Mouse (Mus musculus) limb, embryonic 12.5 days (tissue): ENCODE measurements around the gene Msi2. TPM values are rescaled to one million over a fixed set of nuclear protein-coding genes. Genes with fewer than 3 reads are reported as not detected.

Source experiments
- ATAC-seq: fragments of 200-750 bp; cut with Nextera tagmentation; 2 replicates; pipeline ENCODE4 v1.8.0; 2017; ENCODE audit warnings: low read depth, moderate TSS enrichment; ENCODE audit not compliant: insufficient number of reproducible peaks, insufficient read depth, low FRiP score, low TSS enrichment
- H3K27ac ChIP-seq: fragments of 300-500 bp; sonication (generic); 2 replicates; pipeline ENCODE4 v1.5.1; 2016; ENCODE audit warnings: mild to moderate bottlenecking, moderate library complexity
- H3K27me3 ChIP-seq: fragments of 300-500 bp; sonication (generic); 2 replicates; pipeline ENCODE4 v1.6.1; 2016; ENCODE audit warnings: mild to moderate bottlenecking, moderate library complexity
- H3K36me3 ChIP-seq: fragments of 300-500 bp; sonication (generic); 2 replicates; pipeline ENCODE4 v1.6.1; 2016; ENCODE audit warnings: mild to moderate bottlenecking, moderate library complexity
- H3K4me1 ChIP-seq: fragments of 300-500 bp; sonication (generic); replicated peaks from 2 replicates; pipeline ENCODE4 v1.6.1; 2016
- H3K4me2 ChIP-seq: fragments of 300-500 bp; sonication (generic); 2 replicates; pipeline ENCODE4 v1.6.1; 2016; ENCODE audit warnings: mild to moderate bottlenecking, moderate library complexity
- H3K4me3 ChIP-seq: fragments of 300-500 bp; sonication (generic); replicated peaks from 2 replicates; pipeline ENCODE4 v1.5.1; 2016; ENCODE audit warnings: mild to moderate bottlenecking
- H3K9ac ChIP-seq: fragments of 300-500 bp; sonication (generic); replicated peaks from 2 replicates; pipeline ENCODE4 v1.6.1; 2016; ENCODE audit warnings: mild to moderate bottlenecking, moderate library complexity
- H3K9me3 ChIP-seq: fragments of 300-500 bp; sonication (generic); 2 replicates; pipeline ENCODE4 v1.6.1; 2016; ENCODE audit warnings: mild to moderate bottlenecking, moderate library complexity
- WGBS: fragments of 180-500 bp; shearing (Covaris S2); methylation state at CpG from one replicate; pipeline ENCODE4 v1.1.7; 2016; 5-methylcytosine and 5-hydroxymethylcytosine counted together
- polyA plus RNA-seq: library from polyadenylated mRNA; unstranded; fragments of >200 nt; fragmentation: Nextera tagmentation; extraction: Ambion mirVana; gene quantifications from 2 replicates; pipeline ENCODE4 v1.2.1, GENCODE M21; 2016

Gene Msi2
- polyA plus RNA-seq, 1 experiment from 2014 or later = 24.0 TPM

DNA sequence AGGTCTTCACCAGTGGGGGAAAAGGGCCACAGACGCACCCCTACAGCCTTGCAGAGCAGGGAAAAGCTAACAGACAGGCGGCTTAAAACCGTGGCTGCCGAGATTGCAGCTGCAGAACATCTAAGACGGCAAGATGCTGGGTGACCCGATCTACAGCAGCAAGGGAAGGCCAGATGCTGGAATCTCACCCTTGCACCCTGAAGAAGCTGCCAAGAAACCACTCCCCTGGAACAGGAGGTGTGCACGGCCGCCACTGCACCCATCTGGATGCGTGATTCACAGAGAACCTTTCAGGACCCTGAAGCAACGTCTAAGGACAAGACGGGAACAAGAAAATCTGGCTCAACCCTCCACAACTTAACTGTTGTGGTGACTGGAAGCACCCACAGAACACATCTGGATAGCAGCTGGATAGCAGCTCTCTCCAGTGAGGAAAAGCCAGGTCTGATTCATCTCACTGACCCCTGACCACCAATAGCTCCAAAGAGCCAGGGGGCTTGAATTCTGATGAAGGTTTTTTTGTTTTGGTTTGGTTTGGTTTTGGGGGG, 11.0 kb downstream of the Msi2 start:
- no peak for ATAC-seq
- Histone ChIP-seq H3K36me3 (peaks cover 80% of the 10 kb centered on the region), H3K9ac (0 out of 2 replicates have a peak overlapping the region, but pooled peaks have one; percentile 23), H3K4me1 (peaks cover 54% of the 10 kb centered on the region), H3K27me3 (no peaks in the 10 kb centered on the region), H3K9me3 (no peaks in the 10 kb centered on the region), H3K4me2 (no peak overlapping the region), H3K4me3 (no peak overlapping the region), H3K27ac (peak overlapping the region; percentile 23; the same call in 1 of the 2 replicates)
- WGBS = 48% methylated on average over 11 of the region's 11 CpGs

- Histone ChIP-seq H3K27ac (0 out of 2 replicates have a peak overlapping the region, but pooled peaks have one; percentile 12), H3K4me1 (peaks cover 59% of the 10 kb centered on the region), H3K4me3 (no peak overlapping the region), H3K36me3 (peaks cover 78% of the 10 kb centered on the region), H3K9ac (no peak overlapping the region), H3K4me2 (no peak overlapping the region), H3K9me3 (no peaks in the 10 kb centered on the region), H3K27me3 (no peaks in the 10 kb centered on the region)
- ATAC-seq = no peak
- 79% methylated on average over 10 of the region's 10 CpGs for WGBS
Measured at GRCm38 (mm10) chr11:88704688-88705087, 13.6 kb downstream of the Msi2 start.

DNA sequence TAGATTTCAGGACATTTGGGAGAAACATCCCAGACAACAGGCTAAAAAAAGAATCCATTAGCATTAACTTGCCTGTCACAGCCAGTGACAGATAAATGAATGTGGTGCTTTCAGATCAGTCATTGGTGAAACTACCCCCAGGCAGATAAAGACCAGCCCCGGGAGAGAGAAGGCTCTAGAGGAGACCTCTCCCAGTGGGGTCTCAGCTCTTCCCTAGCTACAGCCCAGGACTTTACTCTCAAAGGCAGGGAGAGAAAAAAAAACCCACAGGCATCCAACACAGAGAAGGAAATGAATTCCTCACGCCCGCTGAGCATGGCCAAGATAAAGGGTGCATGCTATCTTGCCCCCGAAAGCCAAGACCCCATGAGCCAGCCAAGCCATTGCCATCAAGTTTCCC, 15.1 kb downstream of the Msi2 start:
- peaks cover 70% of the 10 kb centered on the region for H3K36me3 ChIP-seq
- H3K9ac ChIP-seq = no peak overlapping the region
- no peak for ATAC-seq
- no peak overlapping the region for H3K4me3 ChIP-seq
- 55% methylated on average over 4 of the region's 4 CpGs for WGBS
- no peaks in the 10 kb centered on the region for H3K9me3 ChIP-seq
- H3K4me2 ChIP-seq = no peak overlapping the region
- H3K4me1 ChIP-seq = peaks cover 56% of the 10 kb centered on the region
- no peaks in the 10 kb centered on the region for H3K27me3 ChIP-seq
- H3K27ac ChIP-seq = no peak overlapping the region

DNA sequence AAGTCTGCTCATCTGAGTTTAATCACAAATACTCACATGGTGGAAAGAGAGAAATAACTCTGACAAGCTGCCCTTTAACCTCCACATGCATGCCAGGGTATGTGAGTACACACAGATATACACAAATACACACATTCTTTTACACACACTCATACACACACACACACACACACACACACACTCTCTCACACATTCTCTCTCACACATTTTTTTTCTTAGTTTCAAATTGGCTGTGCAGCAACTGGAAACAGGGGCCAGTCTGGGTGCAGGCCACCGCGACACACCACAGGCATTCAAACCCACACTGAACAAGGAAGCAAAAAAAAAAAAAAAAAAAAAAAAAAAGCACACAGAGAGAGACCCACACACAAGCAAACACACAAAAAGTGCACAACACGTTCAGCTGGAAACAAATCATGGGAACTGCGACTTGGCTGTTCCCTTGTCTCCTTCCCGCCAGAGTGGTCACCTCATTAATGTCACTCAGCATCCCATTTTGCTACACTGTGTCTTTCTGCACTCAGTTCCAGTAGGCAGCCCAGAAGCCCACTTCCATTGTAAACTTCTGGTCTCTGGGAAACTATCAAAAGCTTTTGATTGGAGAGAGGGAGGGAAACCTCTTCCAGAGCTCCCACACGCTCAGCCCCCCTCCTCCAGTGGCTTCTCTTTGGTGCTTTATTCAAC, 16.2 kb downstream of the Msi2 start:
- H3K27ac ChIP-seq = peak overlapping the region; percentile 3; the same call in 1 of the 2 replicates
- H3K4me3 ChIP-seq = no peak overlapping the region
- no peaks in the 10 kb centered on the region for H3K9me3 ChIP-seq
- WGBS = 49% methylated on average over 6 of the region's 6 CpGs
- H3K9ac ChIP-seq = no peak overlapping the region
- no peak for ATAC-seq
- H3K4me2 ChIP-seq = no peak overlapping the region
- H3K4me1 ChIP-seq = peaks cover 59% of the 10 kb centered on the region
- peaks cover 65% of the 10 kb centered on the region for H3K36me3 ChIP-seq
- no peaks in the 10 kb centered on the region for H3K27me3 ChIP-seq

DNA sequence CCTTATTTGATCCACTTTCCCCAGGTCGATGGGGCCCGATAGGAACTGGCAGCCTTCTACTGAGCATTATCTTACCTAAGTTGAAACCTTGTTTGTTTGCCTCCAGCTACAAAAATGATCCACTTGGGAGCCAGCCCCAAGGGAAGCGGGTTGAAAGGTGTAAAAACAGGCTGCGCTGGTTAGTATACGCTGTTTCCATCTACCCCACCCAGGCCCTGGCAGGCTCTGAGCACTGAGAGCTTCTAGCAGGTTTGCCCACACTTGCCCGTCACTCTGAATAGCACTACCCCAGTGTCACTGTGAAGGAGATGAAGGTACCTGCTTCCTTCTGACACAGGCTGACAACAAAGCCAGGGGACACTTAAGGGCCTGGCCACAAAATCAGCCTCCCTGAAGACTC, 17.3 kb downstream of the Msi2 start:
- no peak for ATAC-seq
- H3K4me2 ChIP-seq = no peak overlapping the region
- H3K9me3 ChIP-seq = no peaks in the 10 kb centered on the region
- no peak overlapping the region for H3K9ac ChIP-seq
- no peak overlapping the region for H3K4me3 ChIP-seq
- H3K36me3 ChIP-seq = peaks cover 59% of the 10 kb centered on the region
- H3K4me1 ChIP-seq = peaks cover 66% of the 10 kb centered on the region
- no peaks in the 10 kb centered on the region for H3K27me3 ChIP-seq
- 85% methylated on average over 6 of the region's 6 CpGs for WGBS
- no peak overlapping the region for H3K27ac ChIP-seq

- Histone ChIP-seq H3K4me1 (peaks cover 71% of the 10 kb centered on the region), H3K9ac (no peak overlapping the region), H3K27me3 (no peaks in the 10 kb centered on the region), H3K4me3 (no peak overlapping the region), H3K4me2 (no peak overlapping the region), H3K9me3 (no peaks in the 10 kb centered on the region), H3K36me3 (peaks cover 51% of the 10 kb centered on the region), H3K27ac (no peak overlapping the region)
- WGBS = 93% methylated on average over 15 of the region's 15 CpGs
- no peak for ATAC-seq
Measured at GRCm38 (mm10) chr11:88700202-88700711, 18.1 kb downstream of the Msi2 start.

- peak overlapping the region; percentile 80; the same call in 1 of the 2 replicates for H3K27ac ChIP-seq
- H3K27me3 ChIP-seq = no peaks in the 10 kb centered on the region; the same call in 1 of the 2 replicates
- peak; percentile 79 for ATAC-seq
- WGBS = 5% methylated on average over 20 of the region's 20 CpGs
- H3K9me3 ChIP-seq = no peaks in the 10 kb centered on the region
- H3K4me3 ChIP-seq = no peak overlapping the region
- peaks cover 91% of the 10 kb centered on the region for H3K4me1 ChIP-seq
- peak overlapping the region; percentile 41 for H3K4me2 ChIP-seq
- peaks cover 10% of the 10 kb centered on the region; the same call in 1 of the 2 replicates for H3K36me3 ChIP-seq
- no peak overlapping the region for H3K9ac ChIP-seq
Measured at GRCm38 (mm10) chr11:88693905-88694893, 24.1 kb downstream of the Msi2 start.

GRCm38 (mm10) chr11:88693002-88693769, 25.1 kb downstream of the Msi2 start:
- Histone ChIP-seq H3K36me3 (peaks cover 15% of the 10 kb centered on the region; the same call in 1 of the 2 replicates), H3K4me2 (peak overlapping the region; percentile 41), H3K9ac (peak overlapping the region; percentile 24), H3K27ac (peak overlapping the region; percentile 80; the same call in 1 of the 2 replicates), H3K27me3 (no peaks in the 10 kb centered on the region; the same call in 1 of the 2 replicates), H3K9me3 (no peaks in the 10 kb centered on the region), H3K4me1 (peaks cover 94% of the 10 kb centered on the region), H3K4me3 (no peak overlapping the region)
- ATAC-seq = no peak
- WGBS = 25% methylated on average over 13 of the region's 13 CpGs

GRCm38 (mm10) chr11:88692374-88692773, 25.9 kb downstream of the Msi2 start:
- Histone ChIP-seq H3K4me3 (no peak overlapping the region), H3K27me3 (no peaks in the 10 kb centered on the region; the same call in 1 of the 2 replicates), H3K4me2 (no peak overlapping the region), H3K9me3 (no peaks in the 10 kb centered on the region), H3K4me1 (peaks cover 94% of the 10 kb centered on the region), H3K36me3 (peaks cover 20% of the 10 kb centered on the region; the same call in 1 of the 2 replicates), H3K27ac (no peak overlapping the region), H3K9ac (no peak overlapping the region)
- WGBS = 32% methylated on average over 10 of the region's 10 CpGs
- no peak for ATAC-seq

DNA sequence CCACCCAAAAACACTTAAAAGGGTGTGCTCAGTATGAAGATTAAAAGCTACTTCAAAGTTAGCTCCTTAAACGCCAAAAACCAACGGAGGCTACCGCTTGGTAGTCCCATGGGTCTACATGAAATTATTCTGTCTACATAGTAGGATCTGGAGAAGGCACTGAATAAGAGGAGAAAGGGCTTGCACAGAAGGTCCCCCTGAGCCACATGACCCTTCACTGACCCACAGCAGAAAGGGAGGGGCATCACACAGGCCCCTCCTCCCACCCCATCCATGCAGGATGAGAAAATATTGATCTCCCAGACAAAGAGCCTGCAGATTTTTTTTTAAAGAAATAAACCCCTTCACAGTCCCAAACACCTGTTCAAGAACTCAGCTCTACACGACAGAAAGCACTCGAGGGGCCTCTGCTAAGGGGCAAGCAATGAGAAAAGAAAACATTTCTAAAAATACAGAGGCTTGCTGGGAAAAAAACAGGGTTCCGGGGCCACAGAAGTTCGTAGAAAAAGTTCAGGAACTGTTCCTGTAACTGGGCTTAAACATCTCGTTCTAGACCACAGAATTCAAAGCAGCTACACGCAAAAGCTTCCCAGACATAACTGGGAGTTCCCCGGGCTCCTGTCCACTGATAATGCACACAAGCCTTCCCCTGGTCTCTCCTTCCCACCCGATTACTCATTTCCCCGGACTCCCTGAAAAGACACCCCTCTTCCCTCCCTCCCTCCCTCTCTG, 27.6 kb downstream of the Msi2 start:
- peak overlapping the region; percentile 70 for H3K27ac ChIP-seq
- no peaks in the 10 kb centered on the region for H3K9me3 ChIP-seq
- H3K9ac ChIP-seq = no peak overlapping the region
- H3K4me3 ChIP-seq = no peak overlapping the region
- no peak for ATAC-seq
- H3K27me3 ChIP-seq = no peaks in the 10 kb centered on the region; the same call in 1 of the 2 replicates
- WGBS = 9% methylated on average over 12 of the region's 12 CpGs
- H3K4me1 ChIP-seq = peaks cover 92% of the 10 kb centered on the region
- H3K36me3 ChIP-seq = peaks cover 29% of the 10 kb centered on the region; the same call in 1 of the 2 replicates
- H3K4me2 ChIP-seq = peak overlapping the region; percentile 34
